ENCODE assay signal across 11 mouse cellular contexts in genomic region chr12:80612113-80612791, GRCm38 (mm10).
"Had no signal": no experiment of that assay in that cellular context is flagged by ENCODE, and none has a peak within 500 bp of the region (broad histone marks: within the 10 kb centered on the region; RNA-seq: fewer than 3 reads in every experiment).

No protein-coding gene starts in this region.

- ATAC-seq: intestine, embryonic 15.5 days; liver, embryonic 12.5 days had no signal

- H3K36me3 ChIP-seq: intestine, embryonic 15.5 days; limb, embryonic 15.5 days; liver, embryonic 12.5 days; midbrain, embryonic 12.5 days had no signal

- H3K4me3 ChIP-seq: intestine, embryonic 15.5 days; left cerebral cortex, adult 2 months; limb, embryonic 15.5 days; liver, embryonic 12.5 days; midbrain, embryonic 12.5 days had no signal

- H3K27ac ChIP-seq: intestine, embryonic 15.5 days; left cerebral cortex, adult 2 months; limb, embryonic 15.5 days; liver, embryonic 12.5 days; midbrain, embryonic 12.5 days had no signal

- H3K9me3 ChIP-seq: intestine, embryonic 15.5 days; limb, embryonic 15.5 days; liver, embryonic 12.5 days; midbrain, embryonic 12.5 days had no signal

- H3K27me3 ChIP-seq: intestine, embryonic 15.5 days; limb, embryonic 15.5 days; liver, embryonic 12.5 days; midbrain, embryonic 12.5 days had no signal

- H3K4me1 ChIP-seq: intestine, embryonic 15.5 days; limb, embryonic 15.5 days; liver, embryonic 12.5 days; midbrain, embryonic 12.5 days had no signal

- H3K4me2 ChIP-seq: intestine, embryonic 15.5 days; limb, embryonic 15.5 days; liver, embryonic 12.5 days; midbrain, embryonic 12.5 days had no signal

- DNase-seq: kidney, adult 18-20 months; kidney, postnatal 10 days; kidney, postnatal 4 days; lung, postnatal 36 days; right cerebral cortex, postnatal 14 days; thymus, postnatal 36 days had no signal

- H3K9ac ChIP-seq: intestine, embryonic 15.5 days; limb, embryonic 15.5 days; liver, embryonic 12.5 days; midbrain, embryonic 12.5 days had no signal
